Mouse (Mus musculus) intestine, embryonic 14.5 days (tissue): ENCODE measurements around the gene Btbd35f16. TPM values are rescaled to one million over a fixed set of nuclear protein-coding genes. Genes with fewer than 3 reads are reported as not detected.
"Not testable (repeated sequence)": the region's sequence is repeated elsewhere in the genome, so short reads cannot be mapped to it uniquely, and the experiment has no call there.

Experiments
- ATAC-seq: fragments of 200-750 bp; cut with Nextera tagmentation; replicated peaks from 2 replicates; pipeline ENCODE4 v1.8.0; 2017; ENCODE audit warnings: low read depth, moderate number of reproducible peaks, moderate TSS enrichment, moderate library complexity; ENCODE audit not compliant: low FRiP score, low TSS enrichment
- DNase-seq: peaks from one replicate; pipeline ENCODE4 v3.0.0-alpha.2; 2018; ENCODE audit warnings: low spot score
- H3K27ac ChIP-seq: fragments of 300-500 bp; sonication (generic); 2 replicates; pipeline ENCODE4 v1.5.1; 2014; ENCODE audit warnings: low read depth, mild to moderate bottlenecking, control low read depth
- H3K27me3 ChIP-seq: fragments of 300-500 bp; sonication (generic); replicated peaks from 2 replicates; pipeline ENCODE4 v1.6.1; 2014; ENCODE audit warnings: low read length, control low read depth; ENCODE audit not compliant: control insufficient read depth, insufficient read depth
- H3K36me3 ChIP-seq: fragments of 300-500 bp; sonication (generic); 2 replicates; pipeline ENCODE4 v1.6.1; 2014; ENCODE audit warnings: low read length, control low read depth; ENCODE audit not compliant: control insufficient read depth, insufficient read depth
- H3K4me1 ChIP-seq: fragments of 300-500 bp; sonication (generic); replicated peaks from 2 replicates; pipeline ENCODE4 v1.6.1; 2014; ENCODE audit warnings: low read length, control low read depth, mixed read lengths; ENCODE audit not compliant: control insufficient read depth, insufficient read depth
- H3K4me2 ChIP-seq: fragments of 300-500 bp; sonication (generic); 2 replicates; pipeline ENCODE4 v1.6.1; 2014; ENCODE audit warnings: low read length
- H3K4me3 ChIP-seq: fragments of 300-500 bp; sonication (generic); 2 replicates; pipeline ENCODE4 v1.5.1; 2014; ENCODE audit warnings: low read depth, low read length, control low read depth, mixed read lengths
- H3K9ac ChIP-seq: fragments of 300-500 bp; sonication (generic); 2 replicates; pipeline ENCODE4 v1.6.1; 2014; ENCODE audit warnings: mild to moderate bottlenecking, low read length
- H3K9me3 ChIP-seq: fragments of 300-500 bp; sonication (generic); 2 replicates; pipeline ENCODE4 v1.6.1; 2016; ENCODE audit warnings: low read length, control low read depth; ENCODE audit not compliant: control insufficient read depth
- WGBS: fragments of 180-500 bp; shearing (Covaris S2); extraction: QIAGEN DNeasy Blood & Tissue Kit; methylation state at CpG from one replicate; pipeline ENCODE4 v1.1.7; 2014; 5-methylcytosine and 5-hydroxymethylcytosine counted together
- polyA plus RNA-seq: library from polyadenylated mRNA; unstranded; fragments of >200 nt; fragmentation: Nextera tagmentation; extraction: Ambion mirVana; gene quantifications from 2 replicates; pipeline ENCODE4 v1.2.1, GENCODE M21; 2014

The Btbd35f16 gene
- not detected in 2 replicates for polyA plus RNA-seq

DNA sequence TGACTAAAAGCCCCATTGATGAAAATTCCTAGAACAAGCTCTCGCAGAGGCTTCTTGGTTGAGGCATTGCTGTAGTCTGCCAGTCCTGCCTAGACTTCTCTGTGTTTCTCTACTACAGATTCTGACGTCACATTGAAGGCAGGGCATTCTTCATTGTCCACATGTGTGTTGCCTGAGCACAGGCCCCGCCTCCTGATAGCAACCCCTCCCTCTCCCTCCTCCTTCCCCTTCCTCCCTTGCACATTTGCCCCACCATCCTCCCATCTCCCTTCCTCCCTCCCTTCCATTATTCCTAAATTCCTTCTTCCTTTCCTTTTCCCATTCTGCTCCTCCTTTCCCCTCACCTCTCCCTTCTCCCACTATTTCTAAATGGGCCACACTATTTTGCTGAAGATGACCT lies at the start of gene Btbd35f16:
Btbd35f16 (minus strand) TSS at position 101 of the 400 bp plus-strand sequence.
- not testable (repeated sequence) for DNase-seq, H3K27me3 ChIP-seq, H3K9me3 ChIP-seq, H3K36me3 ChIP-seq, H3K4me2 ChIP-seq, H3K4me3 ChIP-seq, ATAC-seq, H3K27ac ChIP-seq, H3K4me1 ChIP-seq, H3K9ac ChIP-seq
- WGBS, result no CpG with 5 or more reads among the region's 3 CpGs

Other genes with a start within 250 kb of the Btbd35f16 start
- not detected in 2 replicates for gene Btbd35f10, start 204.1 kb downstream of the Btbd35f16 start, polyA plus RNA-seq
- gene Btbd35f3, start 80.7 kb upstream of the Btbd35f16 start, polyA plus RNA-seq, result not detected in 2 replicates
- not detected in 2 replicates for gene Btbd35f28, start 239.6 kb upstream of the Btbd35f16 start, polyA plus RNA-seq